Mouse (Mus musculus) v-Abl transformed pro-B cells (cell line): ENCODE results near the gene Hoxa3.

Source experiments
- in situ Hi-C, 2 experiments: fragments of 400-800 bp; cut with MboI; formaldehyde crosslinking; loops; one replicate each; pipeline ENCODE4 v1.15.1; 2025; ENCODE audit not compliant: unreplicated experiment in 2 of 2

Hoxa3 gene

GRCm38 (mm10) chr6:52222729-52223128, 9.6 kb upstream of the Hoxa3 start:
- in situ Hi-C loops: loop anchor here (5.0 to 25.0 kb wide), 9 partner anchors 358 to 1435 kb away; no protein-coding TSS in a partner anchor

GRCm38 (mm10) chr6:52221993-52222685, 9.0 kb upstream of the Hoxa3 start:
- in situ Hi-C loops: loop anchor here (5.0 to 25.0 kb wide), 9 partner anchors 357 to 1435 kb away; no protein-coding TSS in a partner anchor

- in situ Hi-C loops: loop anchor here (5.0 to 25.0 kb wide), 9 partner anchors 357 to 1434 kb away; no protein-coding TSS in a partner anchor
Measured at GRCm38 (mm10) chr6:52221337-52221992, 8.3 kb upstream of the Hoxa3 start, which contains the start of gene Hoxa7. Hoxa7 (minus strand) TSS chr6:52221854.

GRCm38 (mm10) chr6:52220865-52221310, 7.8 kb upstream of the Hoxa3 start:
- in situ Hi-C loops: loop anchor here (5.0 to 25.0 kb wide), 9 partner anchors 356 to 1434 kb away; no protein-coding TSS in a partner anchor

GRCm38 (mm10) chr6:52220003-52220864, 7.1 kb upstream of the Hoxa3 start:
- in situ Hi-C loops: loop anchor here (5.0 to 25.0 kb wide), 9 partner anchors 355 to 1433 kb away; no protein-coding TSS in a partner anchor

GRCm38 (mm10) chr6:52219234-52219942, 6.3 kb upstream of the Hoxa3 start:
- in situ Hi-C loops: loop anchor here in 1 of 2 experiments (25.0 kb wide), 2 partner anchors 1307 to 1432 kb away; no protein-coding TSS in a partner anchor

- in situ Hi-C loops: loop anchor here in 1 of 2 experiments (25.0 kb wide), 2 partner anchors 1306 to 1431 kb away; no protein-coding TSS in a partner anchor
Measured at GRCm38 (mm10) chr6:52218643-52219215, 5.6 kb upstream of the Hoxa3 start.

GRCm38 (mm10) chr6:52217895-52218642, 4.9 kb upstream of the Hoxa3 start:
- in situ Hi-C loops: loop anchor here in 1 of 2 experiments (25.0 kb wide), 2 partner anchors 1306 to 1431 kb away; no protein-coding TSS in a partner anchor

- in situ Hi-C loops: loop anchor here in 1 of 2 experiments (25.0 kb wide), 2 partner anchors 1305 to 1430 kb away; no protein-coding TSS in a partner anchor
Measured at GRCm38 (mm10) chr6:52217459-52217768, 4.3 kb upstream of the Hoxa3 start.

- in situ Hi-C loops: loop anchor here in 1 of 2 experiments (25.0 kb wide), 2 partner anchors 1305 to 1430 kb away; no protein-coding TSS in a partner anchor
Measured at GRCm38 (mm10) chr6:52216691-52217458, 3.7 kb upstream of the Hoxa3 start.

GRCm38 (mm10) chr6:52215771-52216535, 2.8 kb upstream of the Hoxa3 start:
- in situ Hi-C loops: loop anchor here in 1 of 2 experiments (25.0 kb wide), 2 partner anchors 1304 to 1429 kb away; no protein-coding TSS in a partner anchor

- in situ Hi-C loops: loop anchor here in 1 of 2 experiments (25.0 kb wide), 2 partner anchors 1303 to 1428 kb away; no protein-coding TSS in a partner anchor
Measured at GRCm38 (mm10) chr6:52215070-52215469, 1.9 kb upstream of the Hoxa3 start.

- in situ Hi-C loops: loop anchor here in 1 of 2 experiments (25.0 kb wide), 2 partner anchors 1302 to 1427 kb away; no protein-coding TSS in a partner anchor
Measured at GRCm38 (mm10) chr6:52214271-52214670, 1.1 kb upstream of the Hoxa3 start.

- in situ Hi-C loops: loop anchor here in 1 of 2 experiments (25.0 kb wide), 2 partner anchors 1300 to 1425 kb away; no protein-coding TSS in a partner anchor
Measured at GRCm38 (mm10) chr6:52212556-52213118, 499 bp downstream of the Hoxa3 start.

- in situ Hi-C loops: loop anchor here in 1 of 2 experiments (25.0 kb wide), 2 partner anchors 1300 to 1425 kb away; no protein-coding TSS in a partner anchor
Measured at GRCm38 (mm10) chr6:52211961-52212360, 1.2 kb downstream of the Hoxa3 start.
